Mouse (Mus musculus): ENCODE data around the gene Dok5. TPM values are rescaled to one million over a fixed set of nuclear protein-coding genes. Genes with fewer than 3 reads are reported as not detected.

Dok5 gene
- polyA plus RNA-seq, 1 experiment = 0.11 TPM

DNA sequence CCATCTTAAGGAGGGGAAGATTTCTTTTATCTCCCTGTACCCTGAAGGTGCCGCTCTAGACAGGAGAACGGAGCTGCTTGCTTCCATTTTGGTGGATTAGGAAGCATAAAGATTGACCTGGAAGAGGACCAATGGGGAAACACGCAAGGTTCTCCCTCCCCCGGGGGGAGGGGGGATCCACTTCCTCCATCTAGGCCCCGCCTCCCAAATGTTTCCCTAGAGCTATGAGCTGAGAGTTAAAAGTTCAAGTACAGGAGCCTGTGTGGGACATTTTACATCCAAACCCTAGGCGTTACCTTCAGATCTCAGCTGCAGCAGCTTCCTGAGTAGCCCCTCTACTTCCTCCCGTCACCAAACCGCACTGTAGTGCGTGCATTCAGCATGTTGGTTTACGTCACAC lies 56.5 kb downstream of the Dok5 start:
- Histone ChIP-seq H3K27ac (ENCODE audit: control insufficient read depth, insufficient read depth, low read depth, low read length) (peak overlapping the region; percentile 32; the same call in 1 of the 2 replicates), H3K4me1 (ENCODE audit: control insufficient read depth, insufficient read depth, low read length) (peaks cover 8% of the 10 kb centered on the region), H3K4me3 (ENCODE audit: control insufficient read depth, low read depth, low read length) (peak overlapping the region; percentile 79), H3K27me3 (ENCODE audit: control insufficient read depth, insufficient read depth, low read length) (no peaks in the 10 kb centered on the region), H3K36me3 (ENCODE audit: control insufficient read depth, insufficient read depth, low read length) (no peaks in the 10 kb centered on the region)
- no peak for TF ChIP-seq POLR2A (IDR thresholded peaks at IDR 0.05; ENCODE audit: control insufficient read depth, low read depth, low read length)
- no peak for TF ChIP-seq CTCF (IDR thresholded peaks at IDR 0.05; ENCODE audit: control insufficient read depth, insufficient read depth, insufficient replicate concordance, low read depth, low read length)

GRCm38 (mm10) chr2:170791332-170792017 lies 59.9 kb downstream of the Dok5 start:
- TF ChIP-seq CTCF (IDR thresholded peaks at IDR 0.05; ENCODE audit: control insufficient read depth, insufficient read depth, insufficient replicate concordance, low read depth, low read length) = no peak
- TF ChIP-seq POLR2A (IDR thresholded peaks at IDR 0.05; ENCODE audit: control insufficient read depth, low read depth, low read length) = no peak
- peaks cover 8% of the 10 kb centered on the region for H3K4me1 ChIP-seq (ENCODE audit: control insufficient read depth, insufficient read depth, low read length)
- H3K27me3 ChIP-seq (ENCODE audit: control insufficient read depth, insufficient read depth, low read length) = no peaks in the 10 kb centered on the region
- no peaks in the 10 kb centered on the region for H3K36me3 ChIP-seq (ENCODE audit: control insufficient read depth, insufficient read depth, low read length)
- H3K4me3 ChIP-seq (ENCODE audit: control insufficient read depth, low read depth, low read length) = no peak overlapping the region
- H3K27ac ChIP-seq (ENCODE audit: control insufficient read depth, insufficient read depth, low read depth, low read length) = no peak overlapping the region

GRCm38 (mm10) chr2:170795242-170795641 lies 63.6 kb downstream of the Dok5 start:
- Histone ChIP-seq H3K4me3 (ENCODE audit: control insufficient read depth, low read depth, low read length) (no peak overlapping the region), H3K27me3 (ENCODE audit: control insufficient read depth, insufficient read depth, low read length) (no peaks in the 10 kb centered on the region), H3K27ac (ENCODE audit: control insufficient read depth, insufficient read depth, low read depth, low read length) (no peak overlapping the region), H3K36me3 (ENCODE audit: control insufficient read depth, insufficient read depth, low read length) (no peaks in the 10 kb centered on the region), H3K4me1 (ENCODE audit: control insufficient read depth, insufficient read depth, low read length) (no peaks in the 10 kb centered on the region)
- peak; percentile 64; the same call in 1 of the 2 replicates for TF ChIP-seq CTCF (IDR thresholded peaks at IDR 0.05; ENCODE audit: control insufficient read depth, insufficient read depth, insufficient replicate concordance, low read depth, low read length)
- TF ChIP-seq POLR2A (IDR thresholded peaks at IDR 0.05; ENCODE audit: control insufficient read depth, low read depth, low read length) = no peak

GRCm38 (mm10) chr2:170802984-170803383 lies 71.4 kb downstream of the Dok5 start:
- TF ChIP-seq POLR2A (IDR thresholded peaks at IDR 0.05; ENCODE audit: control insufficient read depth, low read depth, low read length) (no peak), CTCF (IDR thresholded peaks at IDR 0.05; ENCODE audit: control insufficient read depth, insufficient read depth, insufficient replicate concordance, low read depth, low read length) (no peak)
- Histone ChIP-seq H3K27ac (ENCODE audit: control insufficient read depth, insufficient read depth, low read depth, low read length) (no peak overlapping the region), H3K4me3 (ENCODE audit: control insufficient read depth, low read depth, low read length) (no peak overlapping the region), H3K36me3 (ENCODE audit: control insufficient read depth, insufficient read depth, low read length) (no peaks in the 10 kb centered on the region), H3K4me1 (ENCODE audit: control insufficient read depth, insufficient read depth, low read length) (no peaks in the 10 kb centered on the region), H3K27me3 (ENCODE audit: control insufficient read depth, insufficient read depth, low read length) (no peaks in the 10 kb centered on the region)

DNA sequence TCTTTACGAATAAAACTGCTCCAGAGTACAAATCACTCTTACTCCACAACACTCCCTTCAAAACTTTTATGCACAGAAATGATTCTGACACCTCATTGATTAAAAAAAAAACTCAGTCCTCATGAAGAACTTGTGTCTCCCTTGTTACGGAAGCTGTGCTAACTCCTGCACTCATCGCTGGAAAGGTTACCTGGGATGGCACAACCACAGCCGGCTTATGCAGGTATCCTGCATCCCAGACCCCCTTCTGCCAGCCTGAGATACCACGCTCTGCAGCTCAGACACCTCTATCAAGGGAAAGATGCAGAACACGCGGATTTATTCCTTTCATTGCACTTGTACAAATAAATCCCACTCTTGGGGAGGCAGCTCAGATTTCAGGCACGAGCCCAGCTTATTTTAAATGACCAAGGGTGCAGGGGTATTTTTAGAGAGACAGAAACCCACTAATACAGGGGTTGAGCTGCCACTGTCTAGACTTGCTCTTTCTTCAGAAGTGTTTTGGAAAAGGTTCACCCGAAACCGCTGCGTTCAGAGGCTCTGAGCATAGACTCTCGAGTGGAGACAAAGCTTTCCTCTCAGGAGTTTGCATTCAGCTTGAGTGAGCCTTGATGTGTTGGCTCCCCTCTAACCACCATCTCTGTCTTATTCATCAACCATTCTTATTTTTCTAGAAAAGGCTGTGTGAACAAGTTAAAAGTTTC lies 76.1 kb downstream of the Dok5 start:
- H3K4me1 ChIP-seq (ENCODE audit: control insufficient read depth, insufficient read depth, low read length) = no peaks in the 10 kb centered on the region
- no peaks in the 10 kb centered on the region for H3K27me3 ChIP-seq (ENCODE audit: control insufficient read depth, insufficient read depth, low read length)
- no peak overlapping the region for H3K27ac ChIP-seq (ENCODE audit: control insufficient read depth, insufficient read depth, low read depth, low read length)
- TF ChIP-seq POLR2A (IDR thresholded peaks at IDR 0.05; ENCODE audit: control insufficient read depth, low read depth, low read length) (no peak), CTCF (IDR thresholded peaks at IDR 0.05; ENCODE audit: control insufficient read depth, insufficient read depth, insufficient replicate concordance, low read depth, low read length) (no peak)
- no peaks in the 10 kb centered on the region for H3K36me3 ChIP-seq (ENCODE audit: control insufficient read depth, insufficient read depth, low read length)
- H3K4me3 ChIP-seq (ENCODE audit: control insufficient read depth, low read depth, low read length) = no peak overlapping the region

DNA sequence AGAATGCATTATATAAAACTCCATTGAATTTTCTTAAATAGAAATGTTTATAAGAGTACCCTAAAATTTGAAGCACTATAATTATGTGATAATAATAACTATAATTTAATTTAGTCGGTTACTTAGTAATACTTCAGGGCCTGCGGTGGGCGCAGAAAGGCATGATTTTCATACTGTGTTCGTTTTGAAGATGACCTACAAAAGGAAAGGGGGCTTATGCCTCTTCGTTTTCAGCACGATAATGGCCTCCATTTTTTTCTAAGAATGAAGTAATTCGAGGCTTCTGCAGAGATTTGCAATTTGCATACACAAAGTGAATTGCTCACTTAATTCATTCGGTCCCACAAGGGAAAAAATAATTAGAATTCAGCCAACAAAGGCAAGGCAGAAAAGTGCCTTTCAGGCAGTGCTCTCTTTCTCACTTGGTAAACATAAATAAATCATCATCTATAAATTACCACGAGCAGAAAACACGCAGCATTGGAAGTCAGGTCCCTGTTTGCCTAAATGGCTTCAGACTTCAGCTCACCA lies 76.7 kb downstream of the Dok5 start:
- H3K27ac ChIP-seq (ENCODE audit: control insufficient read depth, insufficient read depth, low read depth, low read length) = no peak overlapping the region
- no peaks in the 10 kb centered on the region for H3K4me1 ChIP-seq (ENCODE audit: control insufficient read depth, insufficient read depth, low read length)
- no peaks in the 10 kb centered on the region for H3K36me3 ChIP-seq (ENCODE audit: control insufficient read depth, insufficient read depth, low read length)
- no peak overlapping the region for H3K4me3 ChIP-seq (ENCODE audit: control insufficient read depth, low read depth, low read length)
- no peak for TF ChIP-seq CTCF (IDR thresholded peaks at IDR 0.05; ENCODE audit: control insufficient read depth, insufficient read depth, insufficient replicate concordance, low read depth, low read length)
- no peak for TF ChIP-seq POLR2A (IDR thresholded peaks at IDR 0.05; ENCODE audit: control insufficient read depth, low read depth, low read length)
- H3K27me3 ChIP-seq (ENCODE audit: control insufficient read depth, insufficient read depth, low read length) = no peaks in the 10 kb centered on the region

GRCm38 (mm10) chr2:170811356-170811755 lies 79.7 kb downstream of the Dok5 start:
- Histone ChIP-seq H3K4me3 (ENCODE audit: control insufficient read depth, low read depth, low read length) (no peak overlapping the region), H3K4me1 (ENCODE audit: control insufficient read depth, insufficient read depth, low read length) (no peaks in the 10 kb centered on the region), H3K27me3 (ENCODE audit: control insufficient read depth, insufficient read depth, low read length) (no peaks in the 10 kb centered on the region), H3K27ac (ENCODE audit: control insufficient read depth, insufficient read depth, low read depth, low read length) (no peak overlapping the region), H3K36me3 (ENCODE audit: control insufficient read depth, insufficient read depth, low read length) (no peaks in the 10 kb centered on the region)
- no peak for TF ChIP-seq POLR2A (IDR thresholded peaks at IDR 0.05; ENCODE audit: control insufficient read depth, low read depth, low read length)
- TF ChIP-seq CTCF (IDR thresholded peaks at IDR 0.05; ENCODE audit: control insufficient read depth, insufficient read depth, insufficient replicate concordance, low read depth, low read length) = no peak
